Mouse (Mus musculus): ENCODE data around the gene Ilvbl. TPM values are rescaled to one million over a fixed set of nuclear protein-coding genes. Genes with fewer than 3 reads are reported as not detected.

Ilvbl gene
- total and polyA plus RNA-seq, 2 experiments, result 27.2 to 47.1 TPM

- Histone ChIP-seq H3K4me1 (ENCODE audit: control insufficient read depth, insufficient read depth, low read length) (no peaks in the 10 kb centered on the region), H3K9ac (ENCODE audit: low read depth, low read length) (no peak overlapping the region), H3K27ac (replicated peaks; ENCODE audit: insufficient read depth, low read depth, low read length) (no peak overlapping the region), H3K4me3 (ENCODE audit: insufficient read depth, low read depth, low read length) (no peak overlapping the region), H3K27me3 (ENCODE audit: control insufficient read depth, insufficient read depth, low read length) (peaks cover 3% of the 10 kb centered on the region; the same call in 1 of the 2 replicates), H3K36me3 (ENCODE audit: control insufficient read depth, insufficient read depth, low read length) (peaks cover 4% of the 10 kb centered on the region; the same call in 1 of the 2 replicates), H3K79me2 (ENCODE audit: control insufficient read depth, insufficient read depth, low read length) (no peaks in the 10 kb centered on the region)
- TF ChIP-seq POLR2A (IDR thresholded peaks at IDR 0.05; ENCODE audit: extremely low read depth, insufficient read depth, low read length) (no peak), CTCF (IDR thresholded peaks at IDR 0.05; ENCODE audit: low read depth, low read length) (no peak)
- no peak for DNase-seq (ENCODE audit: extremely low read depth, low read depth, low spot score)
- WGBS, result 91% methylated on average over 22 of the region's 22 CpGs
Observed at GRCm38 (mm10) chr10:78585606-78586005, 11.5 kb downstream of the Ilvbl start.

DNA sequence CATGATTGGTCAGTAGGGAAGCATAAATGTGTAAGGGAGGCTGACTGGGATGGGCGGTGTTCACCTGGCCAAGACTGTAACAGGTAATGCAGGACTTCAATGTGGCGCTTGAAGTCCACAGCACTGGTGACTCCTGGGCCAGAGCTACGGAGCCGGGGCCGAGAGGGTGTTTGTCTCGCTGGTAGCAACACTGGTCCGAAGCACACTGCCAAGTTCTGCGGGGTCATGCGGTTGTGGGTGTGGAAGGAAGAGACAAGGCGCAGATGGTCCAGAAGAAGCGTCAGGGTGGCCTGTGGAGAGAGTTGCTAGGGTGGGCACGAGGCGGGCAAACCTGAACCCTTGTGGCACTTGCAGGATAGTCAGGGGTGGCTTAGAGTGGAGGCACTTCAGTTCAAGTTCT lies 11.9 kb downstream of the Ilvbl start:
- peaks cover 3% of the 10 kb centered on the region; the same call in 1 of the 2 replicates for H3K27me3 ChIP-seq (ENCODE audit: control insufficient read depth, insufficient read depth, low read length)
- TF ChIP-seq CTCF (IDR thresholded peaks at IDR 0.05; ENCODE audit: low read depth, low read length), result no peak
- no peak for TF ChIP-seq POLR2A (IDR thresholded peaks at IDR 0.05; ENCODE audit: extremely low read depth, insufficient read depth, low read length)
- H3K27ac ChIP-seq (replicated peaks; ENCODE audit: insufficient read depth, low read depth, low read length), result no peak overlapping the region
- H3K36me3 ChIP-seq (ENCODE audit: control insufficient read depth, insufficient read depth, low read length), result peaks cover 4% of the 10 kb centered on the region; the same call in 1 of the 2 replicates
- H3K79me2 ChIP-seq (ENCODE audit: control insufficient read depth, insufficient read depth, low read length), result no peaks in the 10 kb centered on the region
- H3K4me3 ChIP-seq (ENCODE audit: insufficient read depth, low read depth, low read length), result no peak overlapping the region
- WGBS, result 93% methylated on average over 13 of the region's 13 CpGs
- DNase-seq (ENCODE audit: extremely low read depth, low read depth, low spot score), result no peak
- no peak overlapping the region for H3K9ac ChIP-seq (ENCODE audit: low read depth, low read length)
- H3K4me1 ChIP-seq (ENCODE audit: control insufficient read depth, insufficient read depth, low read length), result no peaks in the 10 kb centered on the region

- Histone ChIP-seq H3K27ac (replicated peaks; ENCODE audit: insufficient read depth, low read depth, low read length) (no peak overlapping the region), H3K36me3 (ENCODE audit: control insufficient read depth, insufficient read depth, low read length) (peaks cover 2% of the 10 kb centered on the region; the same call in 1 of the 2 replicates), H3K27me3 (ENCODE audit: control insufficient read depth, insufficient read depth, low read length) (peaks cover 10% of the 10 kb centered on the region; the same call in 1 of the 2 replicates), H3K4me1 (ENCODE audit: control insufficient read depth, insufficient read depth, low read length) (no peaks in the 10 kb centered on the region), H3K9ac (ENCODE audit: low read depth, low read length) (no peak overlapping the region), H3K79me2 (ENCODE audit: control insufficient read depth, insufficient read depth, low read length) (no peaks in the 10 kb centered on the region), H3K4me3 (ENCODE audit: insufficient read depth, low read depth, low read length) (no peak overlapping the region)
- no peak for DNase-seq (ENCODE audit: extremely low read depth, low read depth, low spot score)
- TF ChIP-seq POLR2A (IDR thresholded peaks at IDR 0.05; ENCODE audit: extremely low read depth, insufficient read depth, low read length) (no peak), CTCF (IDR thresholded peaks at IDR 0.05; ENCODE audit: low read depth, low read length) (no peak)
- WGBS, result 96% methylated on average over 18 of the region's 18 CpGs
Observed at GRCm38 (mm10) chr10:78589291-78589690, 15.1 kb downstream of the Ilvbl start.

- no peak for DNase-seq (ENCODE audit: extremely low read depth, low read depth, low spot score)
- H3K27ac ChIP-seq (replicated peaks; ENCODE audit: insufficient read depth, low read depth, low read length), result no peak overlapping the region
- H3K4me3 ChIP-seq (ENCODE audit: insufficient read depth, low read depth, low read length), result no peak overlapping the region
- no peaks in the 10 kb centered on the region for H3K36me3 ChIP-seq (ENCODE audit: control insufficient read depth, insufficient read depth, low read length)
- H3K27me3 ChIP-seq (ENCODE audit: control insufficient read depth, insufficient read depth, low read length), result peaks cover 10% of the 10 kb centered on the region; the same call in 1 of the 2 replicates
- WGBS, result 90% methylated on average over 8 of the region's 8 CpGs
- H3K9ac ChIP-seq (ENCODE audit: low read depth, low read length), result no peak overlapping the region
- no peak for TF ChIP-seq POLR2A (IDR thresholded peaks at IDR 0.05; ENCODE audit: extremely low read depth, insufficient read depth, low read length)
- no peaks in the 10 kb centered on the region for H3K4me1 ChIP-seq (ENCODE audit: control insufficient read depth, insufficient read depth, low read length)
- no peaks in the 10 kb centered on the region for H3K79me2 ChIP-seq (ENCODE audit: control insufficient read depth, insufficient read depth, low read length)
Observed at GRCm38 (mm10) chr10:78589901-78590300, 15.8 kb downstream of the Ilvbl start.

GRCm38 (mm10) chr10:78590744-78591143 lies 16.6 kb downstream of the Ilvbl start:
- WGBS, result 47% methylated on average over 9 of the region's 9 CpGs
- peaks cover 10% of the 10 kb centered on the region; the same call in 1 of the 2 replicates for H3K27me3 ChIP-seq (ENCODE audit: control insufficient read depth, insufficient read depth, low read length)
- no peaks in the 10 kb centered on the region for H3K79me2 ChIP-seq (ENCODE audit: control insufficient read depth, insufficient read depth, low read length)
- H3K27ac ChIP-seq (replicated peaks; ENCODE audit: insufficient read depth, low read depth, low read length), result peak overlapping the region; percentile 75
- peak overlapping the region; percentile 77; the same call in 1 of the 2 replicates for H3K9ac ChIP-seq (ENCODE audit: low read depth, low read length)
- no peaks in the 10 kb centered on the region for H3K4me1 ChIP-seq (ENCODE audit: control insufficient read depth, insufficient read depth, low read length)
- no peaks in the 10 kb centered on the region for H3K36me3 ChIP-seq (ENCODE audit: control insufficient read depth, insufficient read depth, low read length)
- TF ChIP-seq POLR2A (IDR thresholded peaks at IDR 0.05; ENCODE audit: extremely low read depth, insufficient read depth, low read length) (no peak), CTCF (IDR thresholded peaks at IDR 0.05; ENCODE audit: low read depth, low read length) (no peak)
- no peak for DNase-seq (ENCODE audit: extremely low read depth, low read depth, low spot score)
- peak overlapping the region; percentile 77 for H3K4me3 ChIP-seq (ENCODE audit: insufficient read depth, low read depth, low read length)

Measured in liver, adult 2 months (tissue).